Mouse (Mus musculus): ENCODE results near the gene Git1.
"Not testable (repeated sequence)": the region's sequence is repeated elsewhere in the genome, so short reads cannot be mapped to it uniquely, and the experiment has no call there.

Git1 gene

GRCm38 (mm10) chr11:77520601-77521529, 27.5 kb downstream of the Git1 start:
- DNase-seq, result peak; percentile 75

DNA sequence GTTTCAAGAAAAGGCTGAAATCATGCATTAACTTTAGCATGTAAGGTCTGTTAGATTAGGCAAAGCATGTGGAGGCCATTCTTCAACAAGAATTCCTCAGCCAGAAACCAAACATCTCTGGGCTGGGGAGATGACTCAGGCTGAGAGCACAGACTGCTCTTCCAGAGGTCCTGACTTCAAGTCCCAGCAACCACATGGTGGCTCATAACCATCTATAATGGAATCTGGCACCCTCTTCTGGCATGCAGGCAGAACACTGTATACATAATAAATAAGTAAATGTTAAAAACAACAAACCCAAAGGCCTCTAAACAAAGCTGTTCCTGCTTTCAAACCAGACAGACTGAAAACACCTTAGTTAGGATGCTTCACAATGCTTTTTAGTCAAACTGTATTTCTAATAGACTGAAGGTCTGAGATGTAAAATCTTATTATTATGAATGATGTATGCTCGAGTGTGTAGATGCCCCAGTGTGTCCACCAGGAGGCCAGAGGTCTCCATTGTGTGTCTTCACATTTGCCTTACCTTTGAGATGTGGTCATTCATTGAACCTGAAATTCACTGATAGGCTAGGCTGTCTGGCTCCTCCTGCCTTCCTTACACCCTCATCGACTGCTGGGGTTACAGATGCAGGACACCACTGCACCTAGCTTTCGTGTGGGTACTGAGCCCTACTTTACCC, 32.6 kb downstream of the Git1 start:
- DNase-seq, result no peak

DNA sequence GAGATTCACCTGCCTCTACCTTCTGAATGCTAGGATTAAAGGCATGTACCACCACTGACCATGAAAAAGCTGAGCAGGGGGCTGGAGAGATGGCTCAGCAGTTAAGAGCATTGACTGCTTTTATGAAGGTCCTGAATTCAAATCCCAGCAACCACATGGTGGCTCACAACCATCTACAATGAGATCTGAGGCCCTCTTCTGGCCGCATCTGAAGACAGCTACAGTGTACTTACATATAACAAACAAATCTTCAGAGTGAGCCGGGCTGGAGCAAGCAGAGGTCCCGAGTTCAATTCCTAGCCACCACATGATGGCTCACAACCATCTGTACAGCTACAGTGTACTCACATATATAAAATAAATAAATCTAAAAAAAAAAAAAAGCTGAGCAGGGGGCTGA, 35.1 kb downstream of the Git1 start:
- DNase-seq, result not testable (repeated sequence)

DNA sequence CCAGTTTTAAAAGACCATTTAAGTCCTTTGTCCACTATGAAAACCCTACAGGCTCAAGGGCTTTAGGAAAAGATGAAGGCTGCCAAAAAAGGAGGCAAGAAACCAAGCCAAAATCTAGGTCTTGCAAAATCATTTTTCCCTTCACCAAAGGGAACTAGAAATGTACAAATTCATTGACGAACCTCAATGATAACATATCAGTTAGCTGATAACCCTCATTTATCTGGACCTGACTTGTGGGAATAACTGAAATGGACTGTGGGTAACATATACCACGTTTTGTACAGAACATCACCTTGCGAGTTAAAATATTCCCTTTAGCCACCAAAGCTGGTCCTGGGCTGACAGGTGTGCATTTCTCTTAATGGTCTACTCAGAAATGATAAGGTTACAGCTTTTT, 36.3 kb downstream of the Git1 start:
- DNase-seq, result no peak

DNA sequence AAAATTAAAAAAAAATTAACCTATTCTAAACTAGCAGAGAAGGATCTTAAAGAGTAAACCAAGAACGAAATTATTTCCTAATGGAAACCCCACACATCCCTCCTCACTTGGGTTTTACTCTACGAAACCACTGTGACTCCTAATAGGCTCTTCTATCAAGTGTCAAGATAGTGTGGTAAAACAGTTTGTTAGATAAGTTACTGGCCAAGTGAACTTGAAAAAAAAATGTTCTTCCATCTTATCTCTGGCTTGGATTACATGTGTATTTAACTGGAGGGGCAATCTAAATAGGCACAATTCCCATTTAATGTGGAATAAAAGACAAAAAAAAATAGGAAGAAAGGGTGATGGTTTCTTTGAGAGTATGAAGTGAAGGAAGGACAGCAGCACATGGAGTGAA, 37.5 kb downstream of the Git1 start:
- DNase-seq, result no peak

GRCm38 (mm10) chr11:77532202-77532846, 39.0 kb downstream of the Git1 start:
- DNase-seq, result no peak

DNA sequence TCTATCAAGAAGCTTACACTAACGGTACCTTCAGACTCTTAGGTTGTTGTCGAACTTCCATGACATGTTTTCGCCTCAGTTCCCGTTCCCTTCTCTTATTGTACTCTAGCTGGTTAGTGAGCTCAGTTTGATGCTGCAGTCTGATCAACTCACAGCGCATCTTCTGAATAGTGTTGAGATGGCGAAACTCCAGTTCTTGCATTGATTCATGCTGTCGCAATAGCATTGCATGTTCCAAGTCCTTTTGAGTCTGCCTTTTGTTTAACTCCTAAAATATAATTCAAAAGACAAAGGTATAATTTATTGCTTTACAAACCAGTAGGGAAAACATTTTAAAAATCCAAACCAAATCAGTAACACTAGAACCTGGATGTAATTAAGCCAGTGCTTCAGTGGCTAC, 51.9 kb downstream of the Git1 start:
- no peak for DNase-seq
